Mouse (Mus musculus): ENCODE measurements around the gene Psmb3. TPM values are rescaled to one million over a fixed set of nuclear protein-coding genes. Genes with fewer than 3 reads are reported as not detected.
A peak's percentile ranks its signal among the peaks of the same experiment; 100 is the strongest.

Psmb3 gene
- total and polyA plus RNA-seq, 3 experiments, result 135 to 273 (median 139) TPM

DNA sequence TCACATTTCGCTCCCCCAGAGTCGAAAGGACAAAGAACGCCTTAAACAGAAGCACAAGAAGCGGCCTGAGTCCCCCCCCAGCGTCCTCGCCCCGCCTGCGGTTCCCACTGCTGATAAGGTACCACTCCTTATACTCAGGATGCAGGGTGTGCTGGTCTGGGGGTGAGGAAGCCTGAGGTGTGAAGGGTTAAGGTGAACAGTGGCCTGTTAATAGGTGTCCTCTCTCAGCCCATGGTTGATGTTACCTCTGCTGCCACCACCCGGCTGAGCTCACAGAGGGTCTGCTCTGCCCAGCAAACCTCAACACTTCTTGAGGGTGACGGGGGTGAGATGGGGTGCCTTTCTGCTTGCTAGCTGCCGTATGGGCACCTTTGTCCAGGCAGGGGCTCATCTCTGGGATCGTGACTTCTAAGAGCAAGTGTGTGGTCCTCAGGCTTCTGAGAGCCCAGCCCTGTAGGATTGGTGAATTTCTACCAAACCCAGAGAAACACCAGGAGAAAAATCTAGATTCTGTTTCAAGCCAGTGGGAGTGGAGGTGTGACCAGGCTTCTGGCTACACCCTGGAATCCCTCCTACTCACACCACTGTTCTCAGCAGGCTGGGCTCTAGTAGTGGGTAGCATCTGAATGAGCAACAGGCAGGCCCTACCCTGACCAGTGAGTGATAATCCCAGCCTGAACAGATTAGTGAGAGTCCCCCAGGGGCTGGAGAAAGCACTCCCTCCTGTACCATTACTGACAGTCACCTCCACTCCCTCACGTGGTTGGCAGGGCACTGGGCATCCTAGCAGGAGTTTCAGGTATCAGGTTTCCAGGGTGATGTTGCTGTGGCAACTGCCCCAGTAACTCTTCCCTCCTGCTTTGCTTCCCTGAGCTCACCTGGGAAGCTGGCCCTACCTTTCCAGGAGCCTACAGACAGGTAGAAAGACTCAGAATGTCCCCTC is 32.7 kb upstream of the Psmb3 start:
- TF ChIP-seq EP300 (IDR thresholded peaks at IDR 0.05; ENCODE audit: insufficient read depth, low read depth, low read length) (no peak), CTCF (IDR thresholded peaks at IDR 0.05) (peak; percentile 47), POLR2A (IDR thresholded peaks at IDR 0.05; ENCODE audit: insufficient read depth, low read depth, low read length) (no peak)
- no peak for DNase-seq
- Histone ChIP-seq H3K9ac (ENCODE audit: low read depth, low read length) (peak overlapping the region; percentile 16; the same call in 1 of the 2 replicates), H3K27me3 (ENCODE audit: control insufficient read depth, insufficient read depth, low read length) (no peaks in the 10 kb centered on the region), H3K27ac (peak overlapping the region; percentile 70), H3K36me3 (ENCODE audit: control insufficient read depth, insufficient read depth, low read length) (no peaks in the 10 kb centered on the region; the same call in 1 of the 2 replicates), H3K4me3 (no peak overlapping the region; the same call in 1 of the 2 replicates), H3K79me2 (replicated peaks; ENCODE audit: control insufficient read depth, insufficient read depth, low read length) (no peaks in the 10 kb centered on the region; the same call in 1 of the 2 replicates), H3K4me1 (ENCODE audit: control insufficient read depth, insufficient read depth, low read length) (no peaks in the 10 kb centered on the region; the same call in 1 of the 2 replicates)
- intact Hi-C loops (cut with DNase I), result no loop called here
- WGBS, result 51% methylated on average over 13 of the region's 13 CpGs

- intact Hi-C loops (cut with DNase I), result no loop called here
- TF ChIP-seq EP300 (IDR thresholded peaks at IDR 0.05; ENCODE audit: insufficient read depth, low read depth, low read length) (no peak), CTCF (IDR thresholded peaks at IDR 0.05) (no peak), POLR2A (IDR thresholded peaks at IDR 0.05; ENCODE audit: insufficient read depth, low read depth, low read length) (no peak)
- H3K79me2 ChIP-seq (replicated peaks; ENCODE audit: control insufficient read depth, insufficient read depth, low read length), result no peaks in the 10 kb centered on the region; the same call in 1 of the 2 replicates
- no peak overlapping the region for H3K27ac ChIP-seq
- no peaks in the 10 kb centered on the region; the same call in 1 of the 2 replicates for H3K4me1 ChIP-seq (ENCODE audit: control insufficient read depth, insufficient read depth, low read length)
- no peaks in the 10 kb centered on the region for H3K27me3 ChIP-seq (ENCODE audit: control insufficient read depth, insufficient read depth, low read length)
- H3K9ac ChIP-seq (ENCODE audit: low read depth, low read length), result no peak overlapping the region
- no peak overlapping the region for H3K4me3 ChIP-seq
- no peak for DNase-seq
- no peaks in the 10 kb centered on the region; the same call in 1 of the 2 replicates for H3K36me3 ChIP-seq (ENCODE audit: control insufficient read depth, insufficient read depth, low read length)
- WGBS, result 39% methylated on average over 2 of the region's 2 CpGs
Observed at GRCm38 (mm10) chr11:97671177-97671527, 32.0 kb upstream of the Psmb3 start.

DNA sequence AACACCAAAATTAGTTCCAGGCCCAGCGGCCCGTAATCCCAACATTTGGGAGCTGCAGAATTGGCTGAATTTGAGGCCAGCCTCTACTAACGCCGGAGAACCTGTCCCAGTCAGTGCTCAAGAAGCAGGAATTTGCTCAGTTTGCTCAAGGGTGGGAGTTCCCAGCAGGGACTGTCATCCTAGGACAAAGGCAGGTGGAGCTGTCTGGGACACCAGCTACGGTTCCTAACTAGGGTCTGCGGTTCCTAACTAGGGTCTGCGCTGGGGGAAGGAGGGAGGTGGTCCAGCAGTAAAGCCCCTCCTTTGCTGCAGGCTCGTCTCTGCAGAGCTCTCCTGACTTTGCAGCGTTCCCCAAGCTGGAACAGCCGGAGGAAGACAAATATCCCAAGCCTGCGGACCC is 30.1 kb upstream of the Psmb3 start:
- intact Hi-C loops (cut with DNase I), result no loop called here
- TF ChIP-seq CTCF (IDR thresholded peaks at IDR 0.05) (no peak), POLR2A (IDR thresholded peaks at IDR 0.05; ENCODE audit: insufficient read depth, low read depth, low read length) (no peak), EP300 (IDR thresholded peaks at IDR 0.05; ENCODE audit: insufficient read depth, low read depth, low read length) (no peak)
- Histone ChIP-seq H3K4me1 (ENCODE audit: control insufficient read depth, insufficient read depth, low read length) (no peaks in the 10 kb centered on the region; the same call in 1 of the 2 replicates), H3K36me3 (ENCODE audit: control insufficient read depth, insufficient read depth, low read length) (no peaks in the 10 kb centered on the region; the same call in 1 of the 2 replicates), H3K4me3 (no peak overlapping the region), H3K27me3 (ENCODE audit: control insufficient read depth, insufficient read depth, low read length) (no peaks in the 10 kb centered on the region), H3K9ac (ENCODE audit: low read depth, low read length) (no peak overlapping the region), H3K79me2 (replicated peaks; ENCODE audit: control insufficient read depth, insufficient read depth, low read length) (no peaks in the 10 kb centered on the region; the same call in 1 of the 2 replicates), H3K27ac (no peak overlapping the region)
- no peak for DNase-seq
- 88% methylated on average over 11 of the region's 11 CpGs for WGBS

DNA sequence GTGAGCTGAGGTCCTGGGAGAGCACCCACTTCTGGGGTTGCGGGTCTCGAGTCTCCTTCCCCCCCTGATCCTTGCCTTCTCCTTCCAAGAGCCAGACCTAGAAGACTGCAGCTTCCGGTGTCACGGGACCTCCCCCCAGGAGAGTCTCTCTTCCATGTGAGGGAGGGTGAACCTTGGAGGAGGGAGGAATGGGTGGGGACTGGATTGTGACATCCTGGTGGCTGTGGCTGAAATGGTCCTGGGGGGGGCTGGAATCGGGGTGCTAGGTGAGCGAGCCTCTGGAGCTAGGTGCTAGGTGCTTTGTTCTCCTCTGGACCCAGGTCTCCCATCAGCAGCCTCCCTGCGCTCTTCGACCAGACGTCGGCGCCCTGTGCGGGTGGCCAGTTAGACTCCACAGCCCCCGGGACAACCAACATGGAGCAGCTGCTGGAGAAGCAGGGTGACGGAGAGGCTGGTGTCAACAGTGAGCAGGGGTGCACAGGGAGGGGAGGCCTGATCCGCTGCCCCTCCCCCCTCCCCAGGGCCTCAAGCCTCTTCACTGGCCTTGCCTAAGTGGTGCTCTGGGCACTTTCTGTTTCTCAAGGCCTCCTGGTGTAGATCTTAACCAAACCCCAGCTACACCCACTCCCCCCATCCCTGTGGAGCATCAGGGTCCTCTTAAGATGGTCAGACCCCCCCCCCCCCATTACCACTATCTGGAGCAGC is 27.0 kb upstream of the Psmb3 start:
- TF ChIP-seq CTCF (IDR thresholded peaks at IDR 0.05) (no peak), POLR2A (IDR thresholded peaks at IDR 0.05; ENCODE audit: insufficient read depth, low read depth, low read length) (no peak), EP300 (IDR thresholded peaks at IDR 0.05; ENCODE audit: insufficient read depth, low read depth, low read length) (no peak)
- H3K27ac ChIP-seq, result no peak overlapping the region
- intact Hi-C loops (cut with DNase I), result no loop called here
- no peaks in the 10 kb centered on the region for H3K4me1 ChIP-seq (ENCODE audit: control insufficient read depth, insufficient read depth, low read length)
- no peak overlapping the region for H3K4me3 ChIP-seq
- H3K36me3 ChIP-seq (ENCODE audit: control insufficient read depth, insufficient read depth, low read length), result no peaks in the 10 kb centered on the region; the same call in 1 of the 2 replicates
- H3K79me2 ChIP-seq (replicated peaks; ENCODE audit: control insufficient read depth, insufficient read depth, low read length), result no peaks in the 10 kb centered on the region; the same call in 1 of the 2 replicates
- H3K9ac ChIP-seq (ENCODE audit: low read depth, low read length), result no peak overlapping the region
- DNase-seq, result no peak
- WGBS, result 80% methylated on average over 15 of the region's 15 CpGs
- H3K27me3 ChIP-seq (ENCODE audit: control insufficient read depth, insufficient read depth, low read length), result no peaks in the 10 kb centered on the region

DNA sequence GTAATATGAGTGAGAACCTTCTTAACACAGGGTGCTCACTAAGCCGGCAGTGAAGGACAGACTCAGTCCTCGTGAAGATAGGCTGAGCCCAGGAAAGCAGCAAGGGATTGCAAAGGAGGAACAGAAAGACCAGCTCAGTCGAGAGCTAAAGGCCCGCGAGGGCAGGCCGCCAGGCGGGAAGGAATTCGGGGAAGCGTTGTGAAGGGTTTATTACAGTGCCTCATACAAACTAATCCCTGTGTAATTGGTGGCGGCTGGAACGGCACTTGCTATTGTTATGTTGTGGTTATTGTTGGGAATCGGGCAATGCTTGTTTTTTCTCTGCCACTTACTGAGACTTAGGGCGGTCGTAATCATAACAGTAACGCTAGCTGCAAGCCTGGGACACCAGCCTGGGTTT is 25.8 kb upstream of the Psmb3 start:
- TF ChIP-seq POLR2A (IDR thresholded peaks at IDR 0.05; ENCODE audit: insufficient read depth, low read depth, low read length) (no peak), EP300 (IDR thresholded peaks at IDR 0.05; ENCODE audit: insufficient read depth, low read depth, low read length) (no peak), CTCF (IDR thresholded peaks at IDR 0.05) (no peak)
- Histone ChIP-seq H3K27ac (no peak overlapping the region), H3K79me2 (replicated peaks; ENCODE audit: control insufficient read depth, insufficient read depth, low read length) (no peaks in the 10 kb centered on the region), H3K27me3 (ENCODE audit: control insufficient read depth, insufficient read depth, low read length) (no peaks in the 10 kb centered on the region), H3K36me3 (ENCODE audit: control insufficient read depth, insufficient read depth, low read length) (no peaks in the 10 kb centered on the region; the same call in 1 of the 2 replicates), H3K9ac (ENCODE audit: low read depth, low read length) (no peak overlapping the region), H3K4me3 (no peak overlapping the region), H3K4me1 (ENCODE audit: control insufficient read depth, insufficient read depth, low read length) (no peaks in the 10 kb centered on the region)
- no peak for DNase-seq
- 65% methylated on average over 15 of the region's 15 CpGs for WGBS
- intact Hi-C loops (cut with DNase I), result no loop called here
